Mouse (Mus musculus): ENCODE measurements around the gene 9430015G10Rik. TPM values are rescaled to one million over a fixed set of nuclear protein-coding genes. Genes with fewer than 3 reads are reported as not detected.

Gene 9430015G10Rik
- 9.1 and 9.9 TPM in 2 replicates for polyA plus RNA-seq (2012; rRNA removed)

DNA sequence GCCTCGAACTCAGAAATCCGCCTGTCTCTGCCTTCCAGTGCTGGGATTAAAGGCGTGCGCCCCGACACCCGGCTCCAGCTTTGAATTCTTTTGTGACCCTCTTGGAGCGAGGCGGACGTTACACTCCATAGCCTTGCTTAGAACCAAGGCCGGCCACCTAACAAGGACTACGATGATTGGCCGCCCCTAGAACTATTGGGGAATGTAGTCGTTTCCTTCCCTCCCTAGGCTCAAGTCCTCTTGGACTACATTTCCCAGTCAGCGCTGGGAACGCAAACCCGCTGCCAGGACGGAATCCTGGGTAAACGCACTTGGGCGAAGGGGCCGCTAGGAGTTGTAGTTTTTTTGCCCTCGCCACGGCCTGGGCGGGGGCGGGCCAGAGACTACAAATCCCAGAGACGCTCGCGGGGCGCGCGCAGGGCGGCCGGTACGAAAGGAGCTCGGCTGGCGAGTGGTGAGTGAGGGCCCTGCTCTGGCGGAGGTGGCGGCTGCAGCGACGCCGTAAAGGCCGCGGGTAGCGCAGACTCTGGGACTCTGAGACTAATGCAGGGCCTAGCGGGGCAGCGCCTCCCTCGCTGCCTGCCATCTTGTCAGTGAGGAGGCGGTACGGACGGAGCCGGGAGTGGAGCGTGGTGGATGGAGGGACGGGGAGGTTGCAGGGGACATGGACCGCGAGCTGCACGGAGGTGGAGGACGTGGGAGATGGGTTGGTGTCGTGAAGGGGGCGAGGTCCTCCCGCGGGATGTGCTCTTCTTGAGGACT is at the start of gene 9430015G10Rik:
Gene 9430015G10Rik, plus strand, starts transcription at position 413 of the 762 bp plus-strand sequence.

DNA sequence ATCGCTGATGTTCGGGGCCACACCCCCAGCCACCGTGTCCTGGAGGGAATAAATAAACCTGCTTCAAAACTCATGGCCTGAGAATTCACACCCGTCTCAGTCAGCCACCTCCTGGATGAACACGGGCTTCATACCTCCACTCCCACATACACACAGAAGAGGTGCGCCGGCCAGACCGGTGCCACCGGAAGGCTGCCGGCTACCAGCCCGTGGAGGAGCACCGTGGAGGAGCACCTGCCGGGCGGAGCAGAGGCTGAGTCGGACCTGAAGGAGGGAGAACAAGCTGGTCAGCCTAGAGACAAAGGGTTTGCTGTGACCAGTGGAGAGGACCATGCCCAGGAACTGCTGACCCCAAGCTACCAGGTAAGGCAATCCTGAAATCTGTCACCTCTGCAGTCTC is 20.7 kb downstream of the 9430015G10Rik start, which contains the start of gene Rnf223:
Gene Rnf223, plus strand, starts transcription at position 78 of the 400 bp plus-strand sequence.

Other genes starting within 250 kb of the 9430015G10Rik start
- 0.14 and 0.15 TPM in 2 replicates for gene Tas1r3, start 246.6 kb upstream of the 9430015G10Rik start, polyA plus RNA-seq (2012; rRNA removed)
- gene Cptp, start 240.5 kb upstream of the 9430015G10Rik start, polyA plus RNA-seq (2012; rRNA removed) = 5.5 and 6.5 TPM in 2 replicates
- gene Ints11, start 240.4 kb upstream of the 9430015G10Rik start, polyA plus RNA-seq (2012; rRNA removed) = 16.9 and 18.1 TPM in 2 replicates
- gene Pusl1, start 218.2 kb upstream of the 9430015G10Rik start, polyA plus RNA-seq (2012; rRNA removed) = 14.0 and 16.1 TPM in 2 replicates
- 5.1 and 6.3 TPM in 2 replicates for gene Acap3, start 218.2 kb upstream of the 9430015G10Rik start, polyA plus RNA-seq (2012; rRNA removed)
- gene Ube2j2, start 166.2 kb upstream of the 9430015G10Rik start, polyA plus RNA-seq (2012; rRNA removed) = 32.2 and 32.3 TPM in 2 replicates
- 22.6 and 24.1 TPM in 2 replicates for gene C1qtnf12, start 147.7 kb upstream of the 9430015G10Rik start, polyA plus RNA-seq (2012; rRNA removed)
- 2.4 TPM in 2 replicates for gene B3galt6, start 117.3 kb upstream of the 9430015G10Rik start, polyA plus RNA-seq (2012; rRNA removed)
- gene Sdf4, start 117.1 kb upstream of the 9430015G10Rik start, polyA plus RNA-seq (2012; rRNA removed) = 36.5 and 36.9 TPM in 2 replicates
- 0.71 and 1.2 TPM in 2 replicates for gene Tnfrsf4, start 96.1 kb upstream of the 9430015G10Rik start, polyA plus RNA-seq (2012; rRNA removed)
- 0.54 and 0.59 TPM in 2 replicates for gene Tnfrsf18, start 83.8 kb upstream of the 9430015G10Rik start, polyA plus RNA-seq (2012; rRNA removed)
- gene Ttll10, start 50.6 kb upstream of the 9430015G10Rik start, polyA plus RNA-seq (2012; rRNA removed) = 0.67 and 0.83 TPM in 2 replicates
- 0.14 and 0.21 TPM in 2 replicates for gene Rnf223, start 20.5 kb downstream of the 9430015G10Rik start, polyA plus RNA-seq (2012; rRNA removed)
- 19.8 and 22.7 TPM in 2 replicates for gene Agrn, start 87.5 kb downstream of the 9430015G10Rik start, polyA plus RNA-seq (2012; rRNA removed)
- 100 and 213 TPM in 2 replicates for gene Isg15, start 90.8 kb downstream of the 9430015G10Rik start, polyA plus RNA-seq (2012; rRNA removed)
- 2.5 and 3.4 TPM in 2 replicates for gene AW011738, start 93.3 kb downstream of the 9430015G10Rik start, polyA plus RNA-seq (2012; rRNA removed)
- 0.12 TPM in 2 replicates for gene Perm1, start 105.9 kb downstream of the 9430015G10Rik start, polyA plus RNA-seq (2012; rRNA removed)
- 7.3 and 8.4 TPM in 2 replicates for gene Plekhn1, start 124.9 kb downstream of the 9430015G10Rik start, polyA plus RNA-seq (2012; rRNA removed)
- 38.7 and 42.0 TPM in 2 replicates for gene Noc2l, start 126.0 kb downstream of the 9430015G10Rik start, polyA plus RNA-seq (2012; rRNA removed)
- gene Samd11, start 145.7 kb downstream of the 9430015G10Rik start, polyA plus RNA-seq (2012; rRNA removed) = 25.0 and 28.5 TPM in 2 replicates
- gene Vmn2r-ps159, start 221.1 kb downstream of the 9430015G10Rik start, polyA plus RNA-seq (2012; rRNA removed) = not detected in 2 replicates

Data from liver, embryonic 18 days (tissue).